Mouse (Mus musculus) left cerebral cortex, postnatal 14 days (tissue): ENCODE data around the gene Retreg3. TPM values are rescaled to one million over a fixed set of nuclear protein-coding genes. Genes with fewer than 3 reads are reported as not detected.

Experiments used
- DNase-seq, 2 experiments: peaks; one replicate each; pipeline ENCODE4 v3.0.0; 2021 to 2022; ENCODE audit warnings: low spot score in 2 of 2, mixed read lengths in 1 of 2
- intact Hi-C: fragments of 180-260 bp; cut with DNase I; formaldehyde crosslinking; loops from one replicate; pipeline ENCODE4 v1.15.1; 2025
- total RNA-seq, 2 experiments: library from RNA; stranded (reverse); gene quantifications; 2 replicates each; pipeline ENCODE4 v1.2.3; 2021

Gene Retreg3
- total RNA-seq, 2 experiments from 2014 or later, result 53.9 to 58.8 TPM

DNA sequence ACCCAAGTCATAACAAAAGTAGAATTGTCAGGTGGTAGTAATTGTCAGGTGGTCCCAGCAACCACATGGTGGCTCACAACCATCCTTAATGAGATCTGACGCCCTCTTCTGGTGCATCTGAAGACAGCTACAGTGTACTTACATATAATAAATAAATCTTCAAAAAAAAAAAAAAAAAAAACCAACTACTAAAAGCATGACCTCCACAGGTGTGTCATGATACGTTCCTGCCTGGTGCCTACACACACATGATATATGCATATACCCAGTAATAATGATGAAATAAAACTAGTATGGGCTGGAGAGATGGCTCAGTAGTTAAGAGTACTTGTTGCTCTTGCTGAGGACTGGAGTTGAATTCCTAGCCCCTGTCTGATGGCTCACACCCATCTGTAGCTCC lies 31.4 kb upstream of the Retreg3 start:
- intact Hi-C loops, result no loop called here

DNA sequence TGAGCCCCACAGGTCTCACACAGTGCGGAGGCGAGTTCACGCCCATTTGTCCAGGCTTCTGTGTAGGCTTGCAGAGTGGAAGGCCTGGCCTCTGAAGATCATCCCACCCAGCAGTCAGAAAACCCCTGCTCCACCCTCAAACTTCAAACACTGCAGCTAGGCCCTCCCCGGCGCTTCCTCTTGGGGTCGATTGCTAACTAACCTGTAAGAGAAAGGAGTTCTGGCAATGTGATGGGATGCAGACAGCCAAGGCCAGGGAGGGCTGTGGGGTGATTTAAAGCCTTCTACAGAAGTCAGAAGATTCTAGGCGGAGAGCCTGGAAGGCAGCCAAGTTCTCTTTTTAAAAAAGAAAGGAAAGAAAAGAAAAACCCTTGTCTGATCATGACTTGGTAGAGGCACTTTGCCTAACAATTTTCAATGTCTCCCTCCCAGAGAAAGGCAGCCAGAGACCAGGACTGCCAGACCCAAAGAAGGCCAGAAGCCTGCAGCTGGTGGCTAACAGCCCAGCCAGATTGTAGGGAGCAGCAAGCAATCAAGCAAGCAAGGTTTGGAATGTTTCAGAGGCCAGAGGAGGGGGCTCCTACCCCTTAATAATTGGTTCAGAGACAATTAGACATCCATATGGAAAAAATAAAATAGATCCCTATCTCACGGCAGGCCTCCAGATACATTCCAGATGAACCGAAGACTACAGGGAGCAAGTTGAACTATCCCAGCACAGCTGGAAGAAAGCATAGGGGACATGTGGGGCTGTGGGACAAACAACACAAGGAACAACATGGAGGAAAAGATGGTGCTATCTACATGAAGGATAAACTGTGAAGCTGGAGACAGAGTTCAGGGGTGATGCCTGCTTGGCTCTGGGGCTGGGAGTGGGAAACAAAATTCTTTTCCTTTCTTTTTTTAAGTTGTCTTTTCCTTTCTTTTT lies 29.7 kb upstream of the Retreg3 start:
- intact Hi-C loops, result no loop called here
- no peak for DNase-seq

More for the DNA sequence above, 31.4 kb upstream of the Retreg3 start:
- no peak for DNase-seq

GRCm38 (mm10) chr11:101148751-101149150 lies 29.1 kb upstream of the Retreg3 start:
- intact Hi-C loops, result no loop called here

GRCm38 (mm10) chr11:101146377-101146776 lies 26.7 kb upstream of the Retreg3 start:
- DNase-seq, result peak; percentile 42 to 59

More at GRCm38 (mm10) chr11:101148751-101149150, 29.1 kb upstream of the Retreg3 start:
- DNase-seq, result no peak

GRCm38 (mm10) chr11:101143338-101144225 lies 23.9 kb upstream of the Retreg3 start:
- intact Hi-C loops, result no loop called here
- DNase-seq, result no peak

More at GRCm38 (mm10) chr11:101146377-101146776, 26.7 kb upstream of the Retreg3 start:
- intact Hi-C loops, result no loop called here

- intact Hi-C loops, result no loop called here
- DNase-seq, result no peak
Observed at GRCm38 (mm10) chr11:101142215-101142967, 22.7 kb upstream of the Retreg3 start.

- DNase-seq, result no peak
- intact Hi-C loops, result no loop called here
Observed at GRCm38 (mm10) chr11:101141088-101141487, 21.4 kb upstream of the Retreg3 start.

DNA sequence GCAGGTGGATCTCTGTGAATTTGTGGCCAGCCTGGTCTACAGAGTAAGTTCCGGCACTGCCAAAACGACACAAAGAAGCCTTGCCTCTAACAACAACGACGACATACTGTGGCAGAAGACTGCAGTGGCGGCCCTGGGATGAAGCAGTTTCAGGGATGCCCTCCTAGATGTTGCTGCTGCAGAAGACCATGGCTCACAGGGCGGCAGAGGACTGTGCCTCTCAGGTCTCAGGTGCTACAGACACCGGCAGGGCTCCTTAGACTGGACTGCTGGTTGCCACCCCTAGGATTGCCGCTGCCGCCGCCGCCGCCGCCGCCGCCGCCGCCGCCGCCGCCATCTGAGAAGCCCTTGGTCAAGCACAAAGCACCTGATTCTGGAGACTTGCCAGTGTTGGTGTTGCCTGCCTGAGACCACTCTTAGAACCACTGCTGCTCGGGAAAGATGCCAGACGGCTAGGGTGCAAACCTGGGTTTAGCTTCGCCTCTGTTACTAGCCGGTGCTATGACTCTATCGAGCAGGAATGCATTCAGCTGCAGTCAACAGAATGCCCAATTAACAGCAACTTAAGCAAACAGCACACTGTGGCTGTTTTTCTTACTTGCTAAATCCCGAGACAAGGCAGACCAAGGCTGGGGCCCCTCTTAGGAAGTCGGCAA lies 20.6 kb upstream of the Retreg3 start:
- intact Hi-C loops, result no loop called here
- no peak for DNase-seq

DNA sequence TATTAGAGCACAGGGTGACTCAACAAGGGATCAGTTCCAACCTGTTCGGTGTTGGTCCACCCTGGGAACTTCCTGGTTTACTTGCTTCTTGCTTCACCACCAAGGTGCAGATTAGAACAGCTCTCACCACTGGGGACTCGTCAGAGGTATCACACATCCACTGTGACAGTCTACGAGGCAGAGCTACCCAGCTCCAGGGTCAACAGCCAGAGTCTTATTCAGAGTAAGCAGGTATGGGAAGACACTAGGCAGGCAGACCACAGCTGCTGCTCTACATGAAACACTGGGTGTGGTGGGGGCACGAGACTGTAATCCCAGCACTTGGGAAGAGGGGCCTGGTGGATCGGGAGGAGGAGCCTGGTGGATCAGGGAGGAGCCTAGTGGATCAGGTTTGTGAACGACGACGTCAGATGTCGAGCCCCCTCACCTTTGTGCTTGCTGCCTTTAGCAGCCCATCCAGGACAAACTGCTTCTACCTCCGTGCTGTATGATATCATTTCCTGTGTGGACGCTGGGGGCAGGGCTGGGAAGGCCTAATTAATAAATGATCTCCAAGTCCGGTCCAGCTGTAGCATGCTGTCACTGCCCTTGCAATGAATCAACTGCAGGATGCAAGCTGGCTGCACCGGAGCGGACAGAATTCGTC lies 19.0 kb upstream of the Retreg3 start:
- intact Hi-C loops, result no loop called here
- DNase-seq, result no peak

- intact Hi-C loops, result no loop called here
- DNase-seq, result no peak
Observed at GRCm38 (mm10) chr11:101137000-101137399, 17.3 kb upstream of the Retreg3 start.

- no peak for DNase-seq
- intact Hi-C loops, result no loop called here
Observed at GRCm38 (mm10) chr11:101134217-101134865, 14.6 kb upstream of the Retreg3 start.

- DNase-seq, result no peak
- intact Hi-C loops, result no loop called here
Observed at GRCm38 (mm10) chr11:101133037-101133436, 13.3 kb upstream of the Retreg3 start.

GRCm38 (mm10) chr11:101131701-101132100 lies 12.0 kb upstream of the Retreg3 start:
- DNase-seq, result peak; percentile 33 to 66
- intact Hi-C loops, result no loop called here

- intact Hi-C loops, result no loop called here
- DNase-seq, result no peak
Observed at GRCm38 (mm10) chr11:101131187-101131586, 11.5 kb upstream of the Retreg3 start.

DNA sequence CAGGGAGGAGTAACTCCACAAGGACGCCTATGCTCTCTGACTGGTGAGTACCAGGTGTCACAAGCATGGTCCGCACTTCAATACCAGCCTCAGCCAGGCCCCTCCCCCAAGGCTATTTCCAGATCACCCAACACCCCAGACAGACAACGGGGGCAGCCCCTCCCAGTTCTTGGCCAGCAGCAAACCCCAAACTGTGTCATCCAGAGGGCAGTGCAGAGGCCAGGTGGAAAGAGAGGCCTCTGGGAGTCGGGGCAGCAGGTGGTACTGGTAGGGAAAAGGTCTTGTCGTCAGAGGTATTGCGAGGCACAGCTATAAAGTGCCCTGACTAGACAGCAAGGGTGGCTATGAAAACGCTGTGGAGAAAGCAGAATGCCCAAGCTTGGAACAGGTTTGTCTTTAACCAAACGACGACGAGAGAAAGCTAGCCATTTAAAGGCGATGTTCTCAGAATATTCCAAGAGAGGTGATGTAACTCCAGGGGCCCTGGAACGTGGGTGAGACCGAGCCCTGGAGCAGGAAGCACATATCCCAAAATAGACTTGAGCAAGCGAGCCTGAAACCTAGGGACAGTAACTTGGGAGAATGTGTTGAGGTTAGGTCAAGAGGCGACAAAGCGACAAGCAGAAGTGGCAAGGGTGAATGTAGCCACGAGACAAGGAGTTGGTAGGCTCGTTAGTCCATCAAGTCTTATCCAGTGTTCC lies 10.5 kb upstream of the Retreg3 start:
- intact Hi-C loops, result no loop called here
- peak in 1 of 2 experiments; percentile 26 for DNase-seq

GRCm38 (mm10) chr11:101128996-101129577 lies 9.4 kb upstream of the Retreg3 start:
- intact Hi-C loops, result loop anchor here (10.0 kb wide), 1 partner anchor 46 kb away; the partner anchor contains the start of genes Ccr10, Cntnap1 and Plekhh3

GRCm38 (mm10) chr11:101127075-101127474 lies 7.4 kb upstream of the Retreg3 start:
- peak; percentile 21 to 42 for DNase-seq
- intact Hi-C loops, result loop anchor here (10.0 kb wide), 1 partner anchor 48 kb away; the partner anchor contains the start of genes Ccr10, Cntnap1 and Plekhh3

More at GRCm38 (mm10) chr11:101128996-101129577, 9.4 kb upstream of the Retreg3 start:
- no peak for DNase-seq
